Mouse (Mus musculus) heart, adult 9 months (tissue): Measurements from ENCODE around the gene Myh7b.
A peak's percentile ranks its signal among the peaks of the same experiment; 100 is the strongest.

Source experiments
- DNase-seq, 2 experiments: peaks; one replicate each; pipeline ENCODE4 v3.0.0; 2022; ENCODE audit warnings: low spot score in 2 of 2

Myh7b gene

GRCm38 (mm10) chr2:155633731-155634130 is 22.7 kb downstream of the Myh7b start:
- DNase-seq = no peak

DNA sequence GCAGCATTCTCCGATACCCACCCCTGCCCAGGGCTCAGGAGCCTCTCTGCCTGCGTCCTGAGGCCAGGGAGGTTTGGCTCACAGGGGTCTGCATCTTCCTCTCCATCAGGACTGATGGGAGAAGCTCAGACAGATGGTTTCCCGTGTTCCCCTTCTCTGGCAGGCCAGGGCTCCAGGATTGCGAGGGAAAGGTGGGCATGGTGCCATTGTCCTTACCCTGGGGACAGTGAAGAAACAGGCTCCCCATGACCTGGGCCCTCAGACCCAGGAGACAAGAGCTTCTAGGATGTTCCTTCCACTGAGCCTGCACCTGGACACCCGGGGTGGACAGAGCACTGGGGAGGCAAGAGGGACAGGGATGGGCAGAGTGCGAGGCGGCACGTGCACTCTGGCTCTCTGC is 23.6 kb downstream of the Myh7b start:
- DNase-seq = no peak

- no peak for DNase-seq
These were observed 24.9 kb downstream of the Myh7b start for GRCm38 (mm10) chr2:155635961-155636360.

DNA sequence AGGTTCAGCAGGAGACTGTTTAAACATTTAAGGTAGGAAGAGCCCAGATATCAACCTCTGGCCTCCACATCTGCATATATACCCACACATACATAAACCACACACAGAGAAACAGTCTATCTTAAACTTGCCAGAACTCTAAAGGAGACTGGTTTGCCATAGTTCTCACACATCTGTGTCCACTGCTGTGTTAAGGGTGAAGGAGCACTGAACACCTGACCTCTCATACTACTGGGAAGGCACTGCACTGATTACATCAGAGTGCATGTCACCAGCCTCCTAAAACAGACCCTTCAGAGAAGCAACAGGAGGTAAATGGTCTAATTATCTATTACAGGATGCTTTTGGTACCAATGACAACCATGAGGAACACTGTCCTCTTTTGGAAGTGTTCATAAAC is 25.9 kb downstream of the Myh7b start:
- no peak for DNase-seq

DNA sequence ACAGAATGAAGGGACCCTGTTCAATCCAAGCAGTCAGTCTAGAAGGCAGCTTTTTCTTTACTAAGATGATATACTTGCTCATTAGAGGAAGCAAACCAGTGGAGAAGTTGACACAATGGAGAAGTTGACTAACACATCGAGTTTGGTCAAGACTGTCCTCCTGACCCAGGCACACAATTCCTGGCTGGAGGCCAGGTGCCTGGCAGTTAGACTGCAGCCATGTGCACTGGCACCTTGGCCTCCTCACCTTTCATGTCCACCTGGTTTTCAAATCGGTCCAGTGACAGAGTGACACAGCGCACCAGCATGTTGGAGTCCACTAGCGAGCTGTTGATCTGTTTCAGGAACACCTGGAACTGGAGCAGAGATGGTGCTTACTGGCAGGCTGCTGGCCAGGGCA is 26.4 kb downstream of the Myh7b start:
- DNase-seq = no peak

DNA sequence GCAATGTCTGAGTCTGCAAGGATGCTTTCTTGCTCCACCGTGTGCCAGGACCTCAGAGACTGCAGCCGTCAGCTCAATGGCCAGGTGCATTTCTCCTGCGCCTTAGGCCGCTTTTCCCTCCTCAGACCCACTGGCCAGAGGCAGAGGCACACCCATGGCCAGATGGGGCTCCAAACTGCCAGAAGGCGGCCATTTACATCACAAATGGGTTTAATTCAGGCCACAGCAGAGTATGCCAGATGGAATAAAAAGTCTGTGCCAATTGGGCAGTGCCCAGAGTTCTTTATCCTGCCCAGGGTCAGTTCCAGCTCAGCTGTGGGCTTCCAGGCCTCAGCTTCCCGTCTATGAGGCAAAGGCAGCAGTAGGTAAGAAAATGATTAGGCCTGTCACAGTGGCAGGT is 29.6 kb downstream of the Myh7b start:
- no peak for DNase-seq

DNA sequence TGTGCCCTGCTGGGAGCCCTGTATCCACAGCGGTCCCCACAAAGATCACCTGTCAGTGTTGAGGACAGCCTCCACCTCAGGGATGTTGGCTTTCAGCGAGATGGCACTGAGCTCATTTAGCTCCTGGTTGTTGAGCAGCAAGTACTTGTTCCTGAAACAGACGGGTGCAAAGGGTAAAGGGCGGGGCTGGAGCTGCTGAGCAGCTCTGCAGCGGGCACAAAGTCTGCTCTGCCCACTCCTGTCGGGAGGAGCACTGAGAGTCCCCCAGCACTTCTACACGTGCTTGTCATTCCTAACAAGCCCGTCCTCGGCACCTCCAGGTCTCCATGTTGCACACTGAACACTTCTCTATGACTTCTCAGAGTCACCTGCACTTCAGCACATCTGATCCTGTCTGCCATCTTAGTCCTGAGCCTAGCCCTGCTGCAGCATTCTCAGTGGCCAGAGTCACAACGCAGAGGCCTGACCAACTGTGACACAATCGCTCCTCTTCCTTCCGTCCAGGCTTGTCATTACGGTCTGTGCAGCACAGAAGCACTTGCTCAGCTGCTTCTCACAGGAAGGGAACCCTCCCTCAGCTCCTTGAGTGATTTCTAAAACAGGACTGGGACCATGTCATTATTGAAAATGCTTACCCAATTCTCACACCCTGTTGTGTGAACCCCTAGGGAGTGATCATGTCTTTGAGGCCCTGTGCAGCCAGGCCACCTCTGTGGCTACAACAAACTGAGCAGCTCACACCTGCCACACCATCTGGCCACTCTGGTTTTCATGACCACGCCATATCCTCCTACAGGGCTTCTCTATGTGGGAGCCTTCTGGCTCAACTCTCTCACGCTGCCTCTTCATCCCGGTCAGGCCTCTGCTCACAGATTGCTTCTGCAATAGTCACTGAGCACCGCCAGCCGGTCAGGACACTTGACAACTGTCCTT is 30.8 kb downstream of the Myh7b start:
- DNase-seq = no peak

DNA sequence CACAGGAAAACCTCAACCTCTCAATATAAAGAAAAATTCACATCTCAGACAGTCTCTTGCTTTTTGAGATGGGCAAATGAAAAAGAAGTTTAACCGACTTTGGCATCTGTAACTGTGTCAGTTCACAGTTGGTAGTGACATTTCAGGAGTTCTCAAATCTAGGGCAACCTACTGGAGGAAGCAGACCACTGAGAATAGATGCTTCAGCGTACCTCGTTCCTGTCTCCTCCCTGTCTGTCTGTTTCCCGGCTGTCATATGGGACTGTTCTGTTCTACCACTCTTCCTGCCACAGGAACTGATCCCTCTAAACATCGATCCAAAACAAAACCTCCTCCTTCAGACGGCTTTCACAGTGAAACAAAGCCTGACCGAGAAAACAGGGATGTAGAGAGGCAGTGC is 34.7 kb downstream of the Myh7b start:
- no peak for DNase-seq

DNA sequence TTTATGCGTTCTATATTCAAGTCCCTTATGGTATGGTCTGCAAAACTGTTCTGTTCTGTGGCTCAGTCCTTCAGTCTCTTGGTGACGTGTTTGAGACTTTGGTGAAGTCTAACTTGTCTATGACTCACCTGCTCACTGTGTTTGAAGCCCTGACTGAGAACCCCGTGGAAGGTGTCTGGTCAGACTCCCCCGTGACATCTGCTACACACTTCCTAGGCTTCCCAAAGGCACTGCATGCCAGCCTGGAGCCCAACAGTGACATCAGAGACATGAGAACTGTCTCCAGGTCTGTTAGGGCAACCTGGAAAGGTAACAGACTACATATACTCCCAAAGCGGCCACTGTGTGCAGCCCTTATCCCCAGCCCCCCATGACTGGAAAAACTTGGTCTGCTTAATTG is 41.6 kb downstream of the Myh7b start:
- no peak for DNase-seq

- no peak for DNase-seq
These were observed 44.9 kb downstream of the Myh7b start for GRCm38 (mm10) chr2:155655759-155656372.

- no peak for DNase-seq
These were observed 51.4 kb downstream of the Myh7b start for GRCm38 (mm10) chr2:155662390-155662789.

DNA sequence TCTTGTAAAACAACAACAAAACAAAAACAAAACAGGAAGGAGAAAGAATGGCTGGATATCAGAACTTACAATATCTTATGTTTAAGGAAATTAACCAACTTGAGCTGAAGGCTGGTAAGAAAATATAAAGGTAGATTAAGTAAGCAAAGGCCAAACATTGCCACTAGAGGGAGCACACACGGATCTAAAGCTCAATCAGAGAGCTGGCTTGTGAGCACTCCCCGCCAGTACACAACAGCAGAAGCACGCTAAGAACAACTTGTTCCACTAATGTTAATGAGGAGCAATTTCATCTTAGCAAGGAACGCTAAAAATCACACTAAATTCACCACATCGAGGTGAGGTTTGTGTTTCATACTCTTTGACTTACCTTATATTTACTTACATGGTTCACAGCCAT is 52.1 kb downstream of the Myh7b start:
- DNase-seq = peak in 1 of 2 experiments; percentile 31

DNA sequence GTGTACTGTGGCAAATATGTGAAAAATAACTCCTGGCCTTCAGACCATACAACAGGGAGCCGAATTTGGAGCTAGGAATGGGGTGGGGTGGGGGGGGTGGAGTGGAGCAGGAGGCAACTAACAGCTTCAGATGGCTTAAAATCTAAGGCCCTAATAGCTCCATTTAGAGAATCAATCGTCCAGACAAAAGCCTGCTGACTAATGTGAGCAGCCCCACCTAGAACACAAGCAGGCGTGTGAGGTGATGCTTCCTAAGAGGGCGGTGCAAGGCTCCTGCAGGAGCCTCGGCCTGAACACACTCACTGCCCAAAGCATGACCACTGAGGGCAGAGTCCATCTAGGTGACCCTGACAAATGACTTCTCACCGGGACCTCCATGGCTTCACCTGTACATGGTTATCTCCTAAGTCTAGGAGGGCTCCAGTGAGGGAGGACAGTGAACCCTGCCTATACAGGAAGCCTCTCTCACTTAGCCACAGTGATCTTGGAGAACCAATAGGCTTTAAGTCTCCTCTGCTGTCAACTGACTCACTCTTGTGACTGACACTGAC is 53.0 kb downstream of the Myh7b start:
- DNase-seq = no peak

- DNase-seq = no peak
These were observed 56.9 kb downstream of the Myh7b start for GRCm38 (mm10) chr2:155667881-155668280.

DNA sequence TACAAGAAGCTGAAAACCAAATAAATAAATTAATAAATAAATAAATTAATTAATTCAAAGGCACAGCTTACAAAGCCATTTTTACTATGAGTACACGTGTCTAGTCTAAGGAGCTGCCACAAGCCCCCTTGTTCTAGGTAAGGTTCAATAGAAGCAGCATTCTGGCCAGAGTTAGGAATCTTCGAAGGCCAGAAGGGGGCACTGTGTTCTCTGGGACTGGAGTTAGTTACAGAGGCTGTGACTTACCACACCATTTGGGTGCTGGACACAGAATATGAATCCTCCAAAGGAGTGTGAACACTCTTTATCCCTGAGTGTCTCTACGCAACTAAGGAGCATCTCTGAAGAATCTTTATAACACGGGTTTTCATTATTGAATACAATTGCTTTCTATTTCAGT is 57.4 kb downstream of the Myh7b start:
- DNase-seq = no peak

DNA sequence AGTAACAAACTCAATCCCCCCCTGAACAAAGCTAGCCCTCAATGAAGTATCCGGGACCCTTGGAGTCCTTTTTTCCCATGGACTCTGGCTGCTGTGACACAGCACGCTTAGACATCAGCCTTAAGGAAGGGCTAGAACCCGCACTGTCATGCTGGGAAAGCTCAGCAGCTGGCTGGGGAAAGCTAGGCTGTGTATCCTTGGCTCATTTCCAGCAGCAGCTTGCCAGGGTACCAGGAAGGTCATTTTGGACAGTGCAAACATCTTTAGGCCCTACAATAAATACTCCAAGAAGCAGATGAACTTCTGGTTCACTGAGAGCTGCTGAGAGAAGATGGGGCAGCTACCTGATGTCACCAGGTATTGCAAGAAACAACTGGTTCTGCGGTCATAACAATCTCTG is 60.2 kb downstream of the Myh7b start:
- DNase-seq = peak in 1 of 2 experiments; percentile 29

GRCm38 (mm10) chr2:155673546-155673945 is 62.5 kb downstream of the Myh7b start:
- no peak for DNase-seq

- DNase-seq = no peak
These were observed 64.1 kb downstream of the Myh7b start for GRCm38 (mm10) chr2:155675118-155675517.

- DNase-seq = no peak
These were observed 68.6 kb downstream of the Myh7b start for GRCm38 (mm10) chr2:155679586-155680110.

DNA sequence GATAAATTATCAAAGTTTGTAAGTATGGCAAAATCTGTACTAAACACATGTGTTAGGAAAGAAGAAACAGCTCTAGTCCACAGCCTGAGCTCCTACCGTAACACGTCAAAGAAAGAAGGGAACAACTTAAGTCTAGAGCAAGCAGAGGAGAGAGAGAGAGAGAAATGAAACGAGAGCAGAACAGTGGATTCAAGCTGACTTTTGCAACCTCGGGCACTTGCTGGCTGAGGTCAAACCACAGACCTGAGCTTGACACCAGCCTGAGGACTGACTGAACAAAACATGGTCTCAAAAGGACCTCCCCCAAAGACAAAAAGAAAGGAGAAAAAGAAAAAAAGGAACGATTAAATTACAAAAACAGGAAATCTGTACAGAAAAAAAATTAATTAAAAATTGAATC is 69.6 kb downstream of the Myh7b start:
- DNase-seq = no peak

DNA sequence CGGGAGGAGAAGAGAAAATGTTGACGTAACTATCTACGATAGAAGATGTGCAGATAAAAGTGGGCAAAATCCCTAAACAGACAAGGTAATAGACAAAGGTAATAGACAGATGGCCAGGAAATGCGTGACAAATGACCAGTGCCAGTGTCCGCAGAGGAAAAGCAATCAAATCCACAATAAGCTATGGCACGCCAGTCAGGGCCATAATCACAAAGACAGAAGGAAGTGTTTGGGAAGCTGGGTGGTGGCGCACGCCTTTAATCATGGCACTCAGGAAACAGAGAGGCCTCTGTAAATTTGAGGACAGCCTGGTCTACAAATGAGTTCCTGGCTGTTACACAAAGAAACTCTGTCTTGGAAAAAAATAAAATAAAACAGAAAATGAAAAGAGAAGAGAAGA is 70.2 kb downstream of the Myh7b start:
- DNase-seq = no peak

- no peak for DNase-seq
These were observed 70.9 kb downstream of the Myh7b start for GRCm38 (mm10) chr2:155681874-155682273.

GRCm38 (mm10) chr2:155683137-155683536 is 72.1 kb downstream of the Myh7b start:
- no peak for DNase-seq
